Mouse (Mus musculus) CD8-positive naive resting alpha-beta T cell, adult 2 months (primary cell): ENCODE measurements around the gene Olfr1271.
"Not testable (repeated sequence)": the region's sequence is repeated elsewhere in the genome, so short reads cannot be mapped to it uniquely, and the experiment has no call there.

Experiments used
- DNase-seq, 2 experiments: peaks; one replicate each; pipeline ENCODE4 v3.0.0; 2022; ENCODE audit warnings: low read depth in 2 of 2, low spot score in 2 of 2

Gene Olfr1271

DNA sequence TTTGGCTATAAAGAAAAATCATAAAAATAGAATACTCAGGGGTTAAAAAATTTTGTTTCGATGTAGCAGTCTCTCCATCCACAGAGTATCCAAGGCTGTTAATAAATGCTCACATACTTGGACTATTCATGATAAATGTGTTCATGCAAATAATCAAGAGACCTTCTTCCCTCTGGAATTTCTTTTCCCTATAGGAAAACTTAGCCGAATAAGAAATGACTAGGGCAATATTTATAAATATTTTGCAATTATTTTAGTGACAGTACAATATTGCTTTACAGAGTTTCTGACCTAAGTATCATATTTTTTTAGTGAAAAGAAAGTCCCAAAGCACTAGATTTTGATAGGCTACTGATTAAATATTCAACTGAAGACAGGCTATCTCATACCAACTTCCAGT lies at the start of gene Olfr1271:
TSS of gene Olfr1271 (minus strand) at position 101 of the 400 bp plus-strand sequence.
- no peak for DNase-seq

DNA sequence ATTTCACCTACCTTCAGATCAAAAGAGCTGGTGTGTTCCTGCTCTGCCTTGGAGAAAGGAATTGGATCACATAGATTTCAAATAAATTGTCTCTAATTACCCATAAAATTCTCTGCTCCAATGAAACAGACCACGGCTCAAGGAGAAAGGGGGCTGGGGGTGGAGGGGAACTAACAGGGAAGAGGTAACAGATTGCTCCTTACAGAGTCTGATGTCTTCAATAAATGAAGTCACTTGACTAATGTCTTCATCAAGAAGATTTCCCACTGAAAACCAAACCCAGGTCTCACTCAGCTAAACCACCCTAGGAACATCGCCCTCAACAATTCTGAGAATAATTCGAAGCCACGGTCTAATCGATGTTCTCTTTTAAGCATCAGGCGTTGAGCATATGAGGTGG lies 21.9 kb upstream of the Olfr1271 start, which contains the start of gene Olfr1272:
TSS of gene Olfr1272 (minus strand) at position 101 of the 400 bp plus-strand sequence.
- DNase-seq: no peak

GRCm38 (mm10) chr2:90257492-90257891 lies 13.3 kb downstream of the Olfr1271 start, which contains the start of gene Olfr142:
Olfr142 (minus strand) TSS chr2:90257592.
- DNase-seq: no peak

- not testable (repeated sequence) for DNase-seq
Measured at GRCm38 (mm10) chr2:90224393-90224792, 46.4 kb downstream of the Olfr1271 start, which contains the start of gene Olfr1506. Olfr1506 (minus strand) TSS chr2:90224493.
